Mouse (Mus musculus): ENCODE data around the gene Cdk14. TPM values are rescaled to one million over a fixed set of nuclear protein-coding genes. Genes with fewer than 3 reads are reported as not detected.
A peak's percentile ranks its signal among the peaks of the same experiment; 100 is the strongest.

Gene Cdk14
- 4.7 and 11.1 TPM in 2 replicates for total RNA-seq (2015)
- total RNA-seq (2017), result 2.5 and 3.5 TPM in 2 replicates

DNA sequence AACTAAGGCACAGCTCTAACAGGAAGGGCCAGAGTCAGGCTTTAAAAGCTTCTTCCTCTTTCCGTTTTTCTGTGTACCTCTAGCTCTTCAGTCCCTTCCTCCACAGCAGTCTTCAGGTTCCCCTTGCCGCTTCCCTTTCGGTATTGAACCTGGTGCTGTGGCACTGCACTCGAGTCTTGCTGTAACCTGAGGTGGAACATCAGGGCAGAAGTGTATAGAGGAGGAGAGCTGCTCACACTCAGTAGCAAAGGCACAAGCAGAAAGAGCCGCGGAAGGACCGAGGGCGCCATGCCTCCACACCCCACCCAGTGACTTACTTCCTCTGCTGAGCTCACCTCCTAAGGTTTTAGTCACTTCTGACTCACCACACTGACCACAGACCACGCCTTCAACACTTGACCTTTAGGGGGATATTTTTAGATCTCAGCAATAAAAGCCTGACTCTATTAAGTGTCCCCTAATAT lies at the start of gene Cdk14:
Gene Cdk14, minus strand, starts transcription at position 321 of the 464 bp plus-strand sequence.
- ATAC-seq (ENCODE audit: poor library complexity, severe bottlenecking), result peak; percentile 88

DNA sequence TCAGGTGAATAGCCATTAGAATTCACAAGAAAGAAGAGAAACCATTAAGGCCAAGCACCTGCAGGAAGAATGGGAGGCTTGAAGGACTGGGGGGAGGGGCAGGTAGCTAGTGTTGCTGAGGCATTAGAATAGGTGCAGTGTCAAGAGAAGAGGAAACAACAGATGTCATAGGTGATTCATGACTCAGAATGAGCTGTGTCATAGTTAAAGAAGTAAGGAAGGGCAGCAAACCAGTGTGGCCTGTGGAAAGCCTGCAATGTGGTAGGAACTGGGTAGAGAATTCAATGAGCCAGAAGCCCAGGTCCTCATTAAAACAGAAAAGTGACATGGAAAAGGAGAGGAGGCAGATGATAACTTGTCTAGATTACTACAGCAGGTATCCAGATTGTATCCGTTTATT lies 45.1 kb upstream of the Cdk14 start:
- ATAC-seq (ENCODE audit: poor library complexity, severe bottlenecking), result no peak

DNA sequence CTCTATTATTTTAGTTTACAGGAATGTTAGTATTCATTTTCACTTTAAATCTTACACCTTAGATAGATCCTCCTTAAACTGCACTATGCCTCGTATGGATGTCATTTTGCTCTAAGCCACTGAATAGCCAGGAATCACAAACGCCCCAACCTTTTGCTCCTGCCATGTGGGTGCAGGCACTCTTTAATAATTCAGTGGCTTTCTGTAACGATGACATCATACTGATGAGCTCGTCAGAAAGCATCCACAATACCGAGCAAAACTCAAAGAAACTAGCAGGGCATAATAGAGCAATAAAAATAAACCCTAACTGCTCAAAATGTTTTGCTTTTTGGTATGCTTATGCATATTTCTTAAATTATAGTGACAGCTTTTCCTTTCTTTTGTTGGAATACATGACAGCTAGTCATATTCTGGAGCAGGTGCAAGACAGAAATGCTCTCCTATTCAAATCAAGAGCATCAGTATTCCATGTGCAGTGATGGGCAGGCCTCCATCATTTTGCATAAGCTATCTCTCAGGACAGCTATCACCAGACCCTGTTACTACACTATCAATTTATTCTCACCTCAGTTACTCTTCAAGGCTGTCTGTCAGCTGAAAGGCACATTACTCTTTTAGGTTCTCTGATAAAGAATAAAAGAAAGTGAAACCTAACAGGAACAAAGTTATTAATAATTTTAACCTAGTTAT lies 11.8 kb upstream of the Cdk14 start:
- no peak for ATAC-seq (ENCODE audit: poor library complexity, severe bottlenecking)

DNA sequence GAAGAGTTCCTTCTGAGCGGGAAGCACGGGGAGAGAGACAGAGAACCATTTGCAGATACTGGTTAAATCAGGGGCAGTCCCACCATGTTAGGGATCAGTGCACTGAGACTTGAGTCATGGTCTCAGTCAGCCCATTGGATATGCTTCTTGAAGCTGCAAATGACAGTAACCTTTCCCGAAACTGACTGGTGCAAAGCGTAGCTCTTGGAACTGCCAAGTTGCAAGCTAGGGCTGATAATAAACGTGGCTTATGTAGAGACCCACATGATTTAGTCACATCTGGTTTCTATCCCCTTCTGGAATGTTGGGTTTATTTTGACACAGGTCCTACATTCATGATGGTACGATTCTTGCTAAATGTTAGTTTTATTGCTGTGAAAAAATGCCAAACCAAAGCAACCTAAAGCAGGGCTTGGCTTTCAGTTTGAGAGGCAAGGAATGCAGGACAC lies 3.6 kb upstream of the Cdk14 start:
- ATAC-seq (ENCODE audit: poor library complexity, severe bottlenecking), result no peak

DNA sequence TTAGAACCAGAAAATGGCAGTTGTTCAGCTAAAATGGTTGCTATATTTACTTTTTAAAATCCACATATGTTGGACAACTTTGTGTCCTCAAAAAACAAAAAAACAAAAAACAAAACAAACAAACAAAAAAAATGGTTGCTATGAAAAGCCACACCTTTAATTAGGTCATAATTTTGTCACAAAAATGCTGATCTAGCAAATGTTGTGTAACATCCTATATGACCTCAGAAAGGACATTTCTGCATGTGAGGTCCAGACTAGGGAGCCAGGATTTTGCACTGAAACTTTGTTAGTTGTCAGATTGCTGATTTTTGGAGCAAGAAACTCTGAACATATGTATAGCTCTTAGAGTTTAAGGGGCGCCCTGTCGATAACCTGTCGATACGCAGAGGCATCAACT lies 3.0 kb upstream of the Cdk14 start:
- ATAC-seq (ENCODE audit: poor library complexity, severe bottlenecking), result no peak

DNA sequence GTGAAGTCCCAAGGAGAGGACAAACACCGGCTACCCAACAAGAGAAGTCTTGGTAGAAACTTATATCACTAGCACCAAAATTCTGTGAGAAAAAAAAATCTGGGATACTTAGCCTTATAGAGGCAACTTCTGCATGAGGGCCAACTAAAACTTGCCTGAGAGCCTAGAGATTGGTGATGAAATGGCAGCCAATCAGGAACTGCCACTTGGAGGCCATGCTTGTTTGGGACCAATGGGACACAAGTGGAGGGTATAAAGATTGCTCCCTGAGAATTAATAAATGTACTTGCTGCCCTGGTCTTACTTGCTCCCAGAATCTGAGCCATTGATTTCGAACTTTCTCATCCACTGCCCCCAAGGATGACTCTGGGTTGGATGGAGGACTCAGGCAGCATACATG lies 1.3 kb upstream of the Cdk14 start:
- no peak for ATAC-seq (ENCODE audit: poor library complexity, severe bottlenecking)

DNA sequence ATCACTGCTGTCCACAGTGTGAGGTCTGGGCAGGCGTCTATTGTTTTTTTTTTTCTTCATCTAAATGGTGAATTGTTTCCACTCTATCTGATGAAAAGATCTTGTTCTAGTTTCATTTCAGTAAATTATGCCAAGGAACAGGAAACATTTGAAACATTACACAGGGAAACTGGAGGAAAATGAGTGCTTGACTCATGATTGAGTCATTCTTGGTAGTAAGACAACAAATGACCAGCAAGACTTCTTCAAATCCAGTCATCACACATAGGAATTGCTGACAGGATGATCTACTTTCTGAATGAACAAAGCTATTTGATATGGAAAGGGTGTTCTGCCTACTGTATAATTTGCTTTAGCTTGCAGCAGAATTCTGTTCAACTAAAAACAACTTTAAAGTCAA lies 859 bp downstream of the Cdk14 start:
- ATAC-seq (ENCODE audit: poor library complexity, severe bottlenecking), result peak; percentile 60

DNA sequence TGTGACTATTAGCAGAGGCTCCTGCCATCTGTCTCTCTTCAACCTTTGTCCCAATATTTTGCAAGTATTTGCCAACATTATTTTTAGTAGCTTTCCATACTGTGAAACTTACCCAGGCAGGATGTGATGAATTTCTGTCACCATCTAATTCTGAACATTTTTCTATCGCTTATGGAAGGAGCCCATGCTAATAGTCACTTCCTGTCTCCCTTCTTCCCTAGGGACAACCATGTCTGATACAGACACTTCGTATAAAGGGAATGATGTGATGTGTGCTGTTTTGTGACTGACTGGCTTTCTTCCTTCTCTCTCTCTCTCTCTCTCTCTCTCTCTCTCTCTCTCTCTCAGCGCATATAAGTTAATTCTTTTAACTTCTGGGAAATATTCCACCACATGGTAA lies 5.3 kb downstream of the Cdk14 start:
- no peak for ATAC-seq (ENCODE audit: poor library complexity, severe bottlenecking)

DNA sequence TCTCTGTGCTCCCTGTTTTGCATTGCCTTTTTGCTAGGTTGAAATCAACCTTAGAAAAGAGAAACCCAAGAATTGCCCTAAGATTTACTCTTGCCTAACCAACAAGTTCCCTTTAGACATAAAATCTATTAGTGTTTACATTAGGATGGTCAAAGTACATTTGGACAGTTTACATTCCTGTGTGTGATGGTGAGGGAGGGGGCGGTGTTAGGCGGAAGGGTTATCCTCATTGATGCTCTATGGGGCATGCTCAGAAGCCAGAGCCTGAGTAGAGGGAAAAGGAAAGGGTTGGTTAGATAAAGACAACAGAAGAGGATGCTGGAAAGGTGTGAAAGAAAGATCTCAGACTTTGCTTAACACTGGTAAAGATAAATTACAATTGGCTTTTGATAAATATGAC lies 8.2 kb downstream of the Cdk14 start:
- ATAC-seq (ENCODE audit: poor library complexity, severe bottlenecking), result no peak

DNA sequence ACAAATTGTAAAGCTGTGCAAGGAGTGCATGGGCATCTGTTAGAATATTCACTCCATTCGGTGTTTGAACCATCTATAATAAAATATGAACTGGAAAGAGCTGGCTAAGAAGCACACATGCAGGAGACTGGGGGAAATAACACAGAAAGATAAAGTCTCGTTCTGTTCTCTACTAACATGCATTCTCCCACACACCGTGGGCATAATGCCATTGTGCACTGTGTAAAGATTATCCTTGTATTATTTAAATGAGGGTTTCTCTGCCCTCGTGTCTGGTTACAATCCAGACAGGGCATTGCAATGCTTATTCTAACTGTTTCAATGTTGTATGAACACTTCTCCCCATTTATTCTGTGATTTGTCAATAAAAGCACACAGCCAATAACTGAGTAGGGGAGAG lies 18.1 kb downstream of the Cdk14 start:
- ATAC-seq (ENCODE audit: poor library complexity, severe bottlenecking), result no peak

DNA sequence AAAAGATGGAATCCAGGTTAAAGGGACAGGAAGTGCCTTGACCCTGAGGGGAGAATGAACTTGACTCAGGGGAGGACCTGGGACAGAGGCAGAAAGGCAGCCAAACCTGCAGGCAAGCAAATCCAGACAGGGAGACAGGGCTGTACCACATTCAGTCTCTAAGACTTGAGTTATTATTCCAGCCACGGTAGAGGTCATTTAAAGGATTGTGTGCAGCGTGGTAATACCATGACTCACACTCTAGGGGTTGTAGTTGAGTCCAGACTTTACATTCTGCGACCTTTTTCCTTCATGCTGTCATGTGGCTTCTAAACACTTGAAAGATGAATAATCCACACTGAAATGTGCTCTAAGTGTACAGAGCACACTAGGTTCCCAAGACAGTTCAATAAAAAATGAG lies 27.3 kb downstream of the Cdk14 start:
- ATAC-seq (ENCODE audit: poor library complexity, severe bottlenecking), result no peak

DNA sequence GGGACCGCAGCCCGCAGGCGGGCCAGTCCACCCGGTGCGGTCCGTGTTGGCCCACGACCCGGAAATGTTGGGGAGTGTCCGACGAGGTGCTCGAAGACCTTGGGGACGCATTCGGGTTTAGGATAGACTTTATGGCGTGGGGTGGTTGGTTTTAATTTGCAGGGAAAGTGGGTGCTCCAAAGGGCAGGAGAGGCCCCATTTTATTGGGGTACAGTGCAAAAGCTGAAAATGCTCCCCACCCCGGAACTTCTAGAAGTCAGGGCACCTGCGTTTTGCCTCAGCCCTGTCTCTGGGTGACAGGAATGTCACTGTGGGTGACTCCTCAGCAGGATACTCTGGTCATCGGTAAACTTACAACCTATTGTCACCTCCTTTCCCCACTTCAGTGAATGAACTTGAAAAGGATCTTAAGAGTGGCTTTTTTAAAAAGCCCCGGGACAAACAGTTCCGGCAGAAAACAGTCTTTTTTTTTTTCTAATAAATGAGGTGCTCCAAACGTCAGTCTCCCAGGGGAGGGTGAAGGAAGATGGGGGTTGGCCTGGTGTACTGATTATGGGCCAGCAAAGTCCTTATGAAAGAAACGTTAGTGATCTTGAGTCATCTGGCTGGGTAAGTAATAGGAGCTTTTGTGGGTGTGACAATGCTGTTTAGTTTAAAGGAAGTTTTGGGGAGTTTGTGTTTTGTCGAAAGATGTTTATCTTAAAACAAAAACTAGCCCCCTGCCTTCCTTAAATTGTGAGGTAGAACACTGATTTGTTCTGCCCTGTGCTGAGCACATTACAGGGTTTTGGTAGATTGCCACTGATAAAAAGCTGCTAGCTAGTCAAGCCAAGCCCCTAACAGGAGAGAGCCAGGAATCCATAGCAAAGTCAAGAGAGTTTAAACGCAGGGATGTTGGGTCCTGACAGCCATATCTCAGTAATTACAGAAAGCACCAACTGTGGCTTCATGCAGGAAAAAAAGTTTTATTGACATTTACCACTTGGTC lies 39.1 kb downstream of the Cdk14 start:
- ATAC-seq (ENCODE audit: poor library complexity, severe bottlenecking), result peak; percentile 62

DNA sequence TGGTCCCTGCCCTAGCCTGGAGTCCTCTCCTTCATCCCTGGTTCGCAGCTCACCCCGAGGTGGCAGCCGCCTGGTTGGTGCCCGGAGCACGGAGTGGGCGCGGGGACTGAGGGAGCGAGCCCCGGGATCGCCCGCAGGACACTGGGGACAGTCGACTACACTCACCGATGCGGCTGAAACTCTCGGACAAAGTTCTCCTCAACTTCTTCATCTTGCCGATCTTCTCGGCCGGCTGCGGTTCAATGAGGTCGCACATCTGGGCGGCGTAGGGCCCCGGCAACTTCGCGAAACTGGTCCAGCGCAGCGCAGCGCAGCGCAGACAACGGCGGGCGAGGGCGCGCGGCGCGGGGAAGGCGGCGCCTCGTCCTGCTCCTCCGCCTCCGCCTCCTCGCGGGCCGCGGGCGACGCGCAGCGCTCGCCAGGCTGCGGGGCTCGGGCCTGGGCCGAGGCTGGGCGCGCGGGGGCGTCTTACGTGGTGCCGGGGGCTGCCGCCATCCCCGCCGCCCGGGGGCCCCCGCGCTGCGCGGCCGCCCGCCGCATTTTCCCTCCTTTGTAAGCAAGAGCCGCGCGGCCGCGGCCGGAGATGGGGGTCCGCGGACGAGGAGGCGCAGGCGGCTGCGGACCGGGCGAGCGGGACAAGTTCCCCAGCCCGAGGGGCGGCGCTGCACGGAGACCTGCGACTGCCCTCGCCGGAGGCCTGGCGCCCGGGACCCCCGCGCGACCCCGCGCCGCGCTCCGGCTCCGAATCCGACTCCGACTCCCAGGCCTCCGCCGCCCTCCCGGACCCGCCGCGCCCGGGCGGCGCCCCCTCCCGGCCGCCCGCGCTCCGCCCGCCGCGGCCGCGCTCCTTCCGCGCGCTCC lies 40.0 kb downstream of the Cdk14 start:
- ATAC-seq (ENCODE audit: poor library complexity, severe bottlenecking), result peak; percentile 82

DNA sequence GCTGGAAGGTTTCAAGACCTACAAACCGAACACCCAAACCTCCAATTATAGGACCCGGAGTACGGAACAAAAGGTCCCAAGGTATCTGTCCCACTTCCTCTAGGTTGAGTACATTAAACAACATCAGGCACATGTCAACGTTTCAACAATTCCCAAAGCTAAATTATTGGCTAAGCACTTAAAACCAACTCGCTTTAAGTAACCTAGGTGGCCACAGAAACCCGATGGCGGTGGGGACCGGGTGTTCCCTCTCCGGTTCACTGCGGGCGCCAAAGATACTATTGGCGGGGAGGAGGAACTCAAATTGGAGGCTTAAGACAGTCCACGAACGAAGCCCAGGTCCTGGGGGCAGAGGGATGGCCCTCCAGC lies 40.6 kb downstream of the Cdk14 start:
- ATAC-seq (ENCODE audit: poor library complexity, severe bottlenecking), result peak; percentile 28

DNA sequence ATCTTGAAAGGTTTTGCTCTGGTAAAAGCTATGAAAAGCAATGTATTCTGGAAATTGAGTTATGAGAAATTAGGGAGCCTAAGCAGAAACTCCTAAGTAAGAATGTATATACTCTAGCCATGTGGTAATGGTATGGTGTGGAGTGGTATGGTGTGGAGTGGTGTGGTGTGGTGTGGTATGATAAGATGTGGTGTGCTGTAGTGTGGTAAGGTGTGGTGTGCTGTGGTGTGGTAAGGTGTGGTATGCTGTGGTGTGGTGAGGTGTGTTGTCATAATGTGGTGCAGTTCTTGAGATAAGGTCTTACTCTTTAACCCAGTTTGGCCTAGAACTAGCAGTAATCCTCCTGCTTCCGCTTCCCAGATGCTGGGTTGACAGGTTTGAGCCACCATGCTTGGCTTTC lies 45.7 kb downstream of the Cdk14 start:
- ATAC-seq (ENCODE audit: poor library complexity, severe bottlenecking), result peak; percentile 48

DNA sequence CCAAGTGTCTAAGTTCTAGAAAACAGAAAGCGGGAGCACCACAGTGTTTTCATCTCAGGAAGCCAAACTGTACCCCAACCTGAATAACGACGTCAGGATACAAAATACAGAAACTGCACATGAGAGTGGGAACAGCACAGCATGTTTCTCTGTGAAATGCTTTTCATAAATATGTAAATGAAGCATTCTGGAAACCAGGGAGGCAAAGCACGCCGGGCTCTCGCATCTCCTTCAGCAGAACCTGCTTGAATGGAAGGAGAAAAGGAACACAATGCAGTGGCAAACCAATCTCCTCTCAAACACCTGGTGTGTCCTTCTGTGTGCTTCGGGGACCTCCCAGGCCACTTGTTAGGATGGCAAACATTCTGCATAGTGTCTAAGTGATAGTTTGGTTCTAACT lies 46.6 kb downstream of the Cdk14 start:
- ATAC-seq (ENCODE audit: poor library complexity, severe bottlenecking), result no peak

DNA sequence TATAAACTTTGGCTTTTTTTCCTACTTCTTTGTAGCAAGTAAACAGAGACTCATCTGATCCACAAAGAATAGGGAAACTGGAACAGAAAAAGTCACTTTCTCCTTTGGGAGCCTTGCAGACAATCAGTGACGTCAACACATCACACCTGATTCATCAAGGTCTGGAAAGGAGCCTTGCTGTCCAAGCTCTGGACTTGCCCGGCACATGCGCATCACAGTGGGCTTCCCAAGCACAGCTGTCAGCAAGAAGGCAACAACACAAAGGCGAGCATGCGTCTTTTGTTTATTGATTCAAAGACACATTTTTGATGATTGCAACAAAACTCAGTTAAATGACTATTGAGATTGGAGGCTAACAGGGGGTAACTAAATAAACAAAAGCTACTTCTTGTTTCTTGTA lies 47.2 kb downstream of the Cdk14 start:
- ATAC-seq (ENCODE audit: poor library complexity, severe bottlenecking), result no peak

DNA sequence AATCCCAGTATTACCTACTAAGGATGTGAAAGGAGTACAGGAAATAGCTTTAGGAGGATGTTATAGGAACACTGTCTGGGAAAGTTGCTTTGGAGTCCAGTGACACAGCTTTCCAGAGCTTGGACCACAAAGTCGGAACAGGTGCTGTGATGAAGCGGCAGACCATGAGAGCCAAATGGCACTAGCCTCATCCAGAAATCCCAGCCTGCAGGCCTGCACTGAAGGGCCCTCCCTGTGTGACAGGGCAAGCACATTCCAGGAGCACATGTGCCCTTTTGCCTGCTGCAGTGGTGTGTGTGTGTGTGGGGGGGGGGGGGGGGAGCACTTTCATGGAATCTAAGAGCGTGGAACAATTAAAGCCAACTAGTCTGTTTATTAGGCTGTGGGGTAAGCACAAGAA lies 47.8 kb downstream of the Cdk14 start:
- no peak for ATAC-seq (ENCODE audit: poor library complexity, severe bottlenecking)

DNA sequence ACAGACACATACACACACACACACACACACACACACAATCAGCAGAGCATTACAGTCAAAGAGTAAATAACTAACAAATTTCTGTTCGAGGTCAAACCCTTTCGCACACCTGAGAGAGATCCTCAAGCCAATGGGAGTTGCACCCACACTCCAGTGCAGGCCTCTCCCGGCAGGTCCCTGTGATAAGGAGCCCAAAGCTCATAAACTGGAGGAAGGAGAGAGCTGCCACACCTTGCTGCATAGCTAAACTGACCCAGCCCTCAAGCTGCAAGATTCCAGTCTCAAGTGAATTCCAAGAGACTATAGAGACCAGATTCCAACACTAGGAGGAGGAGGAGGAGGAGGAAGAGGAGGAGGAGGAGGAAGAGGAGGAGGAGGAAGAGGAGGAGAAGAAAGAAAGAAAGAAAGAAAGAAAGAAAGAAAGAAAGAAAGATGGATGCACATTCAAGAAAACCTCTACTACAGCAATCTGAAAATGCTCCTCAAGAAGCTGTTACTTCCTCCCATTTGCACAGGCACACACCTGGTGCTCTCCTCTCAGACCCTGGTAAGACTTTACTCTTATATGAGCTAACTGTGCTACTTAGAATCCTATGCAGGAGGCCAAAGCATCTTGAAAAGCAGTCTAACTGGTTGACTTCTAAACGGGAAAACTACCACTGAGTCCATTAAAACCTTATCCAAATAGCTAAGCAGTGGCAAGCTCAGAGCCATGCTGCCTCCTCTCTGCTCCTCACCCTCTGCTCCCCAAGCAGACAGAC lies 49.6 kb downstream of the Cdk14 start:
- ATAC-seq (ENCODE audit: poor library complexity, severe bottlenecking), result no peak

All from megakaryocyte, adult 5-6 weeks (primary cell).